Mouse (Mus musculus) small intestine, adult 2 months (tissue): ENCODE data around the gene Rbm19. TPM values are rescaled to one million over a fixed set of nuclear protein-coding genes. Genes with fewer than 3 reads are reported as not detected.

Experiments used
- H3K27ac ChIP-seq: fragments of 200-500 bp; 2 replicates; pipeline ENCODE4 v1.5.1; 2012; ENCODE audit warnings: low read depth, low read length, control low read depth, inconsistent platforms; ENCODE audit not compliant: insufficient read depth
- H3K27me3 ChIP-seq: fragments of 200-500 bp; 2 replicates; pipeline ENCODE4 v1.6.1; 2012; ENCODE audit warnings: mild to moderate bottlenecking, moderate library complexity, low read length, inconsistent platforms; ENCODE audit not compliant: control insufficient read depth, insufficient read depth
- H3K36me3 ChIP-seq: fragments of 200-500 bp; 2 replicates; pipeline ENCODE4 v1.6.1; 2012; ENCODE audit warnings: mild to moderate bottlenecking, low read length, control low read depth, inconsistent platforms; ENCODE audit not compliant: control insufficient read depth, insufficient read depth
- H3K4me1 ChIP-seq: fragments of 200-500 bp; 2 replicates; pipeline ENCODE4 v1.6.1; 2012; ENCODE audit warnings: low read length, inconsistent platforms, mixed read lengths; ENCODE audit not compliant: control insufficient read depth, insufficient read depth, insufficient read length
- H3K4me3 ChIP-seq: fragments of 200-500 bp; 2 replicates; pipeline ENCODE4 v1.5.1; 2012; ENCODE audit warnings: low read depth, mild to moderate bottlenecking, control low read depth, inconsistent platforms, low read length, moderate library complexity
- CTCF ChIP-seq: fragments of 200-500 bp; IDR thresholded peaks from 2 replicates; pipeline ENCODE4 v1.5.1; 2012; ENCODE audit warnings: low read depth, mild to moderate bottlenecking, control low read depth, inconsistent platforms, low read length, moderate library complexity, mixed read lengths; ENCODE audit not compliant: insufficient replicate concordance, insufficient read length; ENCODE audit errors: extremely low read depth
- POLR2A ChIP-seq: fragments of 200-500 bp; IDR thresholded peaks from 2 replicates; pipeline ENCODE4 v1.6.1; 2012; ENCODE audit warnings: low read depth, mild to moderate bottlenecking, control low read depth, inconsistent platforms, low read length, moderate library complexity
- WGBS: fragments of 180-500 bp; shearing (Covaris S2); methylation state at CpG from one replicate; pipeline ENCODE4 v1.1.7; 2018; 5-methylcytosine and 5-hydroxymethylcytosine counted together
- polyA plus RNA-seq: library from polyadenylated mRNA; depleted of rRNA; stranded (reverse); fragments of >200 nt; gene quantifications from 2 replicates; pipeline ENCODE4 v1.2.3, GENCODE M21; 2012

Rbm19 gene
- polyA plus RNA-seq, 1 experiment = 9.2 TPM

GRCm38 (mm10) chr5:120183790-120184189 lies 67.5 kb downstream of the Rbm19 start:
- Histone ChIP-seq H3K4me1 (no peaks in the 10 kb centered on the region), H3K27ac (no peak overlapping the region), H3K4me3 (no peak overlapping the region), H3K36me3 (no peaks in the 10 kb centered on the region), H3K27me3 (no peaks in the 10 kb centered on the region)
- 77% methylated on average over 7 of the region's 7 CpGs for WGBS
- no peak for TF ChIP-seq CTCF
- no peak for TF ChIP-seq POLR2A

GRCm38 (mm10) chr5:120185949-120186348 lies 69.7 kb downstream of the Rbm19 start:
- WGBS = 95% methylated on average over 10 of the region's 10 CpGs
- no peaks in the 10 kb centered on the region for H3K27me3 ChIP-seq
- no peak for TF ChIP-seq CTCF
- no peak for TF ChIP-seq POLR2A
- no peaks in the 10 kb centered on the region for H3K4me1 ChIP-seq
- H3K36me3 ChIP-seq = no peaks in the 10 kb centered on the region
- H3K27ac ChIP-seq = no peak overlapping the region
- no peak overlapping the region for H3K4me3 ChIP-seq

- TF ChIP-seq POLR2A (no peak), CTCF (no peak)
- no peak overlapping the region for H3K27ac ChIP-seq
- no peaks in the 10 kb centered on the region for H3K36me3 ChIP-seq
- no peak overlapping the region for H3K4me3 ChIP-seq
- 82% methylated on average over 7 of the region's 7 CpGs for WGBS
- H3K27me3 ChIP-seq = no peaks in the 10 kb centered on the region
- no peaks in the 10 kb centered on the region for H3K4me1 ChIP-seq
These were observed 72.3 kb downstream of the Rbm19 start for GRCm38 (mm10) chr5:120188541-120188940.

- H3K27ac ChIP-seq = no peak overlapping the region
- TF ChIP-seq CTCF (no peak), POLR2A (no peak)
- 93% methylated on average over 14 of the region's 14 CpGs for WGBS
- no peaks in the 10 kb centered on the region for H3K27me3 ChIP-seq
- H3K4me1 ChIP-seq = no peaks in the 10 kb centered on the region
- no peaks in the 10 kb centered on the region for H3K36me3 ChIP-seq
- no peak overlapping the region for H3K4me3 ChIP-seq
These were observed 73.8 kb downstream of the Rbm19 start for GRCm38 (mm10) chr5:120190001-120190582.

GRCm38 (mm10) chr5:120191620-120192019 lies 75.4 kb downstream of the Rbm19 start:
- H3K27me3 ChIP-seq = no peaks in the 10 kb centered on the region
- TF ChIP-seq POLR2A (no peak), CTCF (no peak)
- no peaks in the 10 kb centered on the region for H3K36me3 ChIP-seq
- H3K4me3 ChIP-seq = no peak overlapping the region
- 85% methylated on average over 9 of the region's 9 CpGs for WGBS
- H3K27ac ChIP-seq = no peak overlapping the region
- peaks cover 3% of the 10 kb centered on the region for H3K4me1 ChIP-seq

GRCm38 (mm10) chr5:120194309-120194941 lies 78.2 kb downstream of the Rbm19 start:
- Histone ChIP-seq H3K27me3 (no peaks in the 10 kb centered on the region), H3K27ac (no peak overlapping the region), H3K36me3 (peaks cover 5% of the 10 kb centered on the region), H3K4me3 (no peak overlapping the region), H3K4me1 (peaks cover 8% of the 10 kb centered on the region)
- TF ChIP-seq CTCF (no peak), POLR2A (no peak)
- WGBS = 70% methylated on average over 16 of the region's 16 CpGs

GRCm38 (mm10) chr5:120194948-120195347 lies 78.7 kb downstream of the Rbm19 start:
- no peak for TF ChIP-seq POLR2A
- TF ChIP-seq CTCF = no peak
- WGBS = 48% methylated on average over 13 of the region's 13 CpGs
- Histone ChIP-seq H3K4me3 (no peak overlapping the region), H3K36me3 (peaks cover 5% of the 10 kb centered on the region), H3K27me3 (no peaks in the 10 kb centered on the region), H3K4me1 (peaks cover 8% of the 10 kb centered on the region), H3K27ac (no peak overlapping the region)
